Mouse (Mus musculus) testis, postnatal 10 days (tissue): ENCODE measurements around the gene Cdkal1.

ENCODE experiments used
- DNase-seq: peaks from one replicate; pipeline ENCODE4 v3.0.0; 2021; ENCODE audit warnings: low spot score

The Cdkal1 gene

GRCm38 (mm10) chr13:29580009-29580408 is 275.5 kb downstream of the Cdkal1 start:
- no peak for DNase-seq

DNA sequence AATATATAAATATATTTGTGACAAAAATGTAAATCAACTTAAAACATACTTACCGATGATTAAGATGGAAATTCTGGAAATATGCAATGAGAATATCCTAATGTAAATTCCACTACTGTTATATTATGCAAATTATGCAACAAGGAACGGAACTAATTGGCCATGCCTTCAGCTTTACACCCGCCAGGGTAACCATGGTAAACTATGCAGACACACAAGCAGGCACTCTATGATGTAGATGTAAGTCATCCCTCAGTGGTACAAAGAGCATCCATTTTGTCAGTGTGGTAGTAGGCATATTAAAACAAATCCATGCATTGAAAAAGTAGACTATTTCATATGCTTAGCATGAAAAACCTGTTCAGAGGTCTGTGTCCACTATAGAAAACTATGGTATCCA is 276.9 kb downstream of the Cdkal1 start:
- DNase-seq = no peak

DNA sequence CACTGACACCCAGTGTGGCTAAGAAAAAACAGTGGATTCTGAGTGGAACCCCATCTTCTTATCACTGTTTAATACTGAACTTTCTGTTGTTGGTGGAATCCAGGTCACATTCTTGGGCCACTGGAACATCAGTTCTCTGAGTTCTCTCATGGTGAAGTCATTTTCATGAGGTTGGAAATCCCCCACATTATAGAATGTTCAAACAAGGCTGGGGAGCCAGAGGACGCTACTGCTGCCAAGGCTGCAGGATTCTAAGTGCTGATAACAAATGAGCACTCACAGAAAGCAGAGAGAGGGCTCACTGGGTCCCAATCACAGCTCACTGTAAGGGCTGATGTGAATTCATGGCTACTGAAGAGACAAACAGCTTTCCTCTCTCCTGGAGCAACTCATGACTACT is 280.7 kb downstream of the Cdkal1 start:
- DNase-seq = no peak

DNA sequence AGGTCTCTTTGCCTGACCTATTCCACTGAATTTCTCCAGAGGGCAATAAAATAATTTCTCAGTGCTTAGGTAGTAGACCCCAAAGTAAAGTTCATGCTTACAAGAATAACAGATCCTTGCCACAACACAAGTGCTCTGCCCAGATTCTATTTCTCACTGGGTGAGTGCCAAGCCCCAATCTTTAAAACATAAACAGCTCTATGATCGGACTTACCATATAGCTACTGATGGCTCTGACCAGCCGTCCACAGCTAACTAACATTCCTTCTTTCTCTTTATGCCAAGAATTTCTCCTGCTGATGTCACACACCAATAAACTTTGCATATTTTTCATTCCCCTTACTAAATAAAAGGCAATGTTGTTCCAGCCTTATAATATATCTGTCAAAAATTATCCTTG is 283.0 kb downstream of the Cdkal1 start:
- DNase-seq = no peak

GRCm38 (mm10) chr13:29565710-29566109 is 289.8 kb downstream of the Cdkal1 start:
- no peak for DNase-seq

DNA sequence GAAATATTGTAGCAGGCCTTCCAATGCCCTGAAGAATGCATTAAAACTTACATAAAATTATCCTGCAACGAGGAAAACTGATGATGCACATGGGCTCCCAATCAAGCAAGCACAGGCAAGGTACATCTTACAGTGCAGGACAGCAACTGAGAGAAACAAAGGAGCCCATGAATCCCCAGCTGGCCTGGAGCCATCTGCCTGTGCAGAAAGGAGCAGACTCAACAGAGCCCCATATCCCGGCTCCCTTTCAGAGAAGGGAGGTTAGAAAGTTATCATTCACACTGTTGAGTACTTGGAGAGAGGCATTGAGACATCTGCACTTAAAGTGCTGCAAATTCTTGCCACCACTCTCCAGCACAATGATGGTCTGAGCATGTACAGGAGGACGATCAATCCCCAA is 296.3 kb downstream of the Cdkal1 start:
- no peak for DNase-seq

DNA sequence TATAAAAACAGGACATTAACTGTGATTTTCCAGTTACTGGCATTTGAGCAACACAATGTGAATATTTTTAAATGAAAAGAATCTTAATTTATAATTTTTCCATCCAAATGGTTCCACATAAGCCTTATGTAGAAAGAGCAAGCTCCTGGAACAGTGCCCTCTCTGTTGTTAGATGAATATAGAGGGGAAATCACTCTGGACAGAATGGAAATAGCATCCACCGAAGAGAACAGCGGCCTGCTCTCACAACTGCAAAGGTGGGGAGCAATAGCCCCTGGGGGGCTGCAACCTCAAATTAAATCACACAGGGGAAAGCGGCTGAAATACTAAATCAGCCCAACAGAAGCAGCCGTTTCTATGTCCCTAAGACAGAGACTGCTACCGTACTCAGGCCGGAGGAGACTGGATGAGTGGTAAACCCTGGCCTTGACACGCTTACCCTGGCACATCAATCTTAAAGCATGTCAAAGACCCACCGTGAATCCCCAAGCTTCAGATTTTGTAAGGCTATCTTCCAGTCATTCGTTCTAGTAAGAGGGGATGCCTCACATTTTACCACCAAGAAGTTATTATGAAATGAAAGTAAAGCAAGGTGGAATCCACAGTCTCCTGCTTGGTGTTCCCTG is 300.2 kb downstream of the Cdkal1 start:
- no peak for DNase-seq

- DNase-seq = no peak
Observed at GRCm38 (mm10) chr13:29553792-29554191, 301.7 kb downstream of the Cdkal1 start.

DNA sequence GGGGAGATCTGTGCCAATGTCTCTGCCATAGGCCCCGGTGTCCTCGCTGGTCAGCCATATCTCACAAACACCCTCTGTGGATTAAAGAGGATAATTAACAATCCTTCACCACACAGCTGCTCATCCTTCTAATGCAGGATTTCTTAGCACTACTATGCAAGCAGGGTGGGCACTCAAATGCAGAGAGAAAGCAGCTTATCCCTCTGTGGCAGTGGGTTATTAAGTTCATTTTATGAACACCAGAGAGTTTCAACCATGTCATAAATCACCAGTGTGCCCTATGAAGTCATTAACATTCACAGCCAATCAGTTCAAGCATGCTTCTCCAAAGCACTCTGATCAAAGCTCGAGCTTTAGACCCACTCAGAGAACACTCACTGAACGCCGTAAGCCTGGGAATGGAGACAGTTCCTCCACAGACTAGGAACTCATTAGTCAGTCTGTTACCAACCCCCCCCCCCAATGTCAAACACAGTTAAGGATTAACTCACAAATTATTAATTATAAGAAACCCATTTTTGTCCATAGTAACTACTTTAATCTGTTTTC is 303.1 kb downstream of the Cdkal1 start:
- DNase-seq = no peak

DNA sequence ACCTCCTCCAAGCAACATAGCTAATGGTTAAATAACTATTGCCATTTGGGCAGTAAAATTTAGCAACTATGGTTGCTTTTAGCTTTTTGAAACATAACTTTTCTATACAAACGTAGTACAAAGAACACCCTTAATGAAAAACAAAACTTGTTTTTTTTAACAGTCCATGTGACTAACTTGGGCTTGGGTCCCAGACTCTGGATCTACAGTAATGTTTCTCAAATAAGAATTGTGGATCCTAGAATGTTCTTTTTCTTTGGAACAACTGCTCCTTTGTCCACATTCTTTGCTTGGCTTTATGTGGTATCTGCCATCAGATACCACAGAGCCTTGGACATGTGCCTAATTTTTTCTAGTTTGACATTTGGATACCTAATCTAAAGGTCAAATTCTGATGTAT is 304.6 kb downstream of the Cdkal1 start:
- no peak for DNase-seq

- DNase-seq = no peak
Observed at GRCm38 (mm10) chr13:29550203-29550602, 305.3 kb downstream of the Cdkal1 start.

- no peak for DNase-seq
Observed at GRCm38 (mm10) chr13:29549761-29550160, 305.7 kb downstream of the Cdkal1 start.

GRCm38 (mm10) chr13:29537906-29538305 is 317.6 kb downstream of the Cdkal1 start:
- DNase-seq = no peak

DNA sequence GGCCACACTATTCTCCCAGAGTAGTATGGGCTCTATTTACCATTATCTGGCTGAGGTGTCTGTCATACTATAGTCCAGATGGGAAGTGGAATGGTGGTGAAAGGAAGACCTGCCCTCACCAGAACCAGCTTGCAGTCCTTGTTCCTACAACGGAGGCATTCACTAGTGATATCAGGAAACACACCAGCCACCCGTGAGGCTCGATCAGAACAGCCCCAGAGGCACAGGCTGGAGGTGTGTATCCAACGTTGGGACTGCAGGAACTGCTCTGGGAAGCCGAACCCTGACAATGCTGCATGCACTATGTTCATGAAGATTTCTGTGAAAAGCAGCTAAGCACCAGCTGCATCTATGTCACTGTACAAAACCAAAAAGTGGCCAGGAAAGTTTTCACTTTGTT is 321.9 kb downstream of the Cdkal1 start:
- DNase-seq = no peak

DNA sequence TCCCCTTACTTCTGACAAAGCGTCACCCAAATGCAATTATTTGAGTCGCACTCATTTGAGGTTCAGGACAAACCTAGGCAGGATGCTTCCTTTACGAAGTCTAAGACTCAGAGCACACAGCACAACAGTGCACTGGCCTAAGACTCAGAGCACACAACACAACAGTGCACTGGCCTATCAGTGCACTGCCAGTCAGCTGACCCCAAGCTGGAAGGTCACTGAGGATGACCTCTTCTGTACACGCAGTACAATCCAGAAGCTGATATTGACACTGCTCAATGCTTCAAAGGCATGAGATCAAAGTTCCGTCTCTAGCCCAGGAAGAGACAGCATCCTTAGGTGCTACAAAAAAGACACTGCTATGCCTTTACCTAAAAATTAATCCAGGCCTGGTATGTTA is 327.1 kb downstream of the Cdkal1 start:
- DNase-seq = no peak

- DNase-seq = no peak
Observed at GRCm38 (mm10) chr13:29521321-29521720, 334.2 kb downstream of the Cdkal1 start.

GRCm38 (mm10) chr13:29514071-29514470 is 341.4 kb downstream of the Cdkal1 start:
- DNase-seq = no peak

GRCm38 (mm10) chr13:29504861-29505568 is 350.5 kb downstream of the Cdkal1 start:
- DNase-seq = no peak

GRCm38 (mm10) chr13:29503147-29504044 is 352.1 kb downstream of the Cdkal1 start:
- no peak for DNase-seq

GRCm38 (mm10) chr13:29502481-29503146 is 352.9 kb downstream of the Cdkal1 start:
- DNase-seq = no peak

GRCm38 (mm10) chr13:29501173-29501572 is 354.3 kb downstream of the Cdkal1 start:
- DNase-seq = no peak

DNA sequence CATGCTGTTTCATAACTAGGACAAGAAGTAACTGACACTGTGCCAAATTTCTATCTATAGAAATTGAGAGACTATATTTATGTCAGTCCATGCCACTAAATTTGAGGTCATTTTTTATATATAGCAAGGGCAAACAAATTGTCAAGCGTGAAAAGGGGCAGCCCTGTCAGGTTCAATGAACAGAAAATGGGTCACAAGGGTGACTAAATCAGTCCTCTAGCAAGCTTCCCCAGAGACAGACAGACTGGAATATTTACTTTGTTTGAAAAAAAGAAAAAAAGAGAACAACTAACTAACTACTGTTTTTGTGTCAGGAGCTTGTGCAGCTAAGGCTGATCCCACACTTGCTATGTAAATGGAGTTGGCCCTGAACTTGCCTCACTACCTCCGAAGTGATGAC is 355.7 kb downstream of the Cdkal1 start:
- no peak for DNase-seq
